Mouse (Mus musculus) T-helper 17 cell (primary cell): ENCODE measurements around the gene Akap13.

Experiments used
- in situ Hi-C, 2 experiments: fragments of 300-600 bp; cut with MboI, MseI; formaldehyde crosslinking; loops; 1 replicate in 1 of 2; 2 replicates in 1 of 2; pipeline ENCODE4 v1.15.1; 2025; ENCODE audit warnings: high pct_unique_total_duplicates in 2 of 2

Akap13 gene

DNA sequence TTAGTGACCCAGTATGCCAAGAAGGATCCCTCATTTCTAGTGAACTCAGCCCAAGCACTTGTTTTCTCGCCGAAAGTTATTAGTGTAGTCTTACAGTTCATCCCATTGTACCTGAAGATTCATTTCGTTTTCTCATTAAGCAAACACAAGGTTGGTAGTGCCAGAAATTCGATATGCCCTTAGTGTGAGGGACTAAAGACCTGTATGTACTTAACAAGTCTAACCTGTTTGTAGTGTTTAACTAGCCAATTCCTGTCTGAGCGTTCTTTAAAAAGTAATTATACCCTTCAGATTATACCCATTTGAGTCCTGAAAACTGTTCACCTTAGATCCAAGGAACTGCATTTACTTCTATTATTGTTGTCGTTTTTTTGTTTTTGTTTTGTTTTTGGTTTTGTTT, 130.1 kb downstream of the Akap13 start:
- in situ Hi-C loops: loop anchor here in 1 of 2 experiments (25.0 kb wide), 1 partner anchor 1998 kb away; no protein-coding TSS in a partner anchor

DNA sequence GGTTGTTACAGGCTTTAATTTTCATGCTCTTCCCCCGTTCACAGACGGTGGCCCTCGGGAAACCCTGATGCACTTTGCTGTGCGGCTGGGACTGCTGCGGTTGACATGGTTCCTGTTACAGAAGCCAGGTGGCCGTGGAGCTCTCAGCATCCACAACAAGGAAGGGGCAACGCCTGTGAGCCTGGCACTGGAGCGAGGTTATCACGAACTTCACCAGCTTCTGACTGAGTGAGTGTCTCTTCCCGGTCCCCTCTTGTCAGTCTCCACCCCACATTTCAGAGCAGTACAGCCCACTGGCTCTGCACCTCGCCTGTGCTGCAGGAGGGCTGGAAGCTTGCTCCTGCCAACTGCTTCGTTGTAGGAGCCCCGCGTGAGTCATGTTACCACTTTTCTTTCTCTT, 130.8 kb downstream of the Akap13 start:
- in situ Hi-C loops: loop anchor here in 1 of 2 experiments (25.0 kb wide), 1 partner anchor 1999 kb away; no protein-coding TSS in a partner anchor

DNA sequence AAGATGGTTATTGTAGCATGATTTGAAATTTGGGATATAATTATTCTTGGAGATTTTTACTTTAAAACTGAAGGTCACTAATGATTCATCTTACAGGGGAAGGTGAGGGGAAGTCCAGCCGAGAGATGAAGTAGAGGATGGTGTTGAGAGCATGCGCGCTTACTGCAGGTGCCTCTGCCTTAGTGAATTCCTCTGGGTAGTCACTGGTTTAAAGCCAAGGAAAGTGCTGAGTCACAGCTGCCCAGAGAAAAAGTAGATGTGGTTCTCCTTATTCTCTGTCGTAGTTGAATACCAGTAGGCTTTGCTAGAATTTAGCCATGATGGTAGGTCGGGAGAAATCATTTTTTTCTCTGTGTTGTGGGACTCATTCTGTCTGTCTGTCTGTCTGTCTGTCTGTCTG, 132.4 kb downstream of the Akap13 start:
- in situ Hi-C loops: loop anchor here in 1 of 2 experiments (25.0 kb wide), 1 partner anchor 2000 kb away; no protein-coding TSS in a partner anchor

DNA sequence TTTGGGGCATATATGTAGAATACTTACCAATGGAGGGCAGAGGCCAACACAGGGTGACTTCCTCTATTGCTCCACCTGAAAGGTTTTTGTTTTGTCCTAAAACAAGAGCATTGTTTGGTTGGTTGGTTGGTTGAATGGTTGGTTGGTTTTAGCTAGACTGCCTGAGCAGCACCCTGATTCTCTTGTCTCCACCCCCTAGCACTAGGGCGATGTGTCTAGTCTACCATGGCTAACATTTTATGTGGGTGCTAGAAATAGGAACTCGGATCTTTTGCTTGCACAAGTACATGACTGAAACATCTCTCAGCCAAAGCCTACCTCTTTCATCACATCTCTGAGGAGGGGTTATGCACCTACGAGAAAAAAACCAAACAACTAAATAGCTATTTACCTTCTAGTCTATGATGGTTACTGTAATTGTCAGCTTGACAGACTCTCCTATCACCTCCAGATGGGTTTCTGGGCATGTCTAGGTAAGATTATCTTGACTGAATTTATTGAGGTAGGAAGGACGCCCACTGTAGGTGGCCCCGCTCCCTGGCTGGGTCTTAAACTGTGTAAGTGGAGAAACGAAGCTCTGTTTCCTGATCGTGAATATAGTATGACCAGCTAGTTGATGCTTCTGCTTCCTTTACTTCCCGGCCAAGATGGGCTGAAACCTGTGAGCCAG, 134.1 kb downstream of the Akap13 start:
- in situ Hi-C loops: loop anchor here in 1 of 2 experiments (25.0 kb wide), 1 partner anchor 2002 kb away; no protein-coding TSS in a partner anchor

DNA sequence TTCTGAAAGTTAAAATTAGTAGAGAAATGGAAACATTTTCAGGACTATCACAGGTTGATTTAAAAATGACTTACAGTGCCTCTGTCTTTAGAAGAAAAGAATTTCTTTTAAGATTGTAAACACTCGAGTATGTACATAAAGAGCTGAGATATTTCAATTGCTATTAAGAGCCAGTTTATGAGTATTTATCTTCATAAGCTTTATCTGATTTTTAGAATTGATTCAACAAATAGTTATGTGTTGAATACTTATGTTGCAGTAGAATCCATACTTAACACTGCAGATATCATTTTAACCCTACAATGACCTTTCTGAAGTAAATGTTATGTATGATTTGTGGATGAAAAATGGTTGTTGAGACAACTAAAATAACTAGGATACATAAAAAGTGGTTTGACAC, 136.6 kb downstream of the Akap13 start:
- in situ Hi-C loops: loop anchor here in 1 of 2 experiments (25.0 kb wide), 1 partner anchor 2005 kb away; no protein-coding TSS in a partner anchor

DNA sequence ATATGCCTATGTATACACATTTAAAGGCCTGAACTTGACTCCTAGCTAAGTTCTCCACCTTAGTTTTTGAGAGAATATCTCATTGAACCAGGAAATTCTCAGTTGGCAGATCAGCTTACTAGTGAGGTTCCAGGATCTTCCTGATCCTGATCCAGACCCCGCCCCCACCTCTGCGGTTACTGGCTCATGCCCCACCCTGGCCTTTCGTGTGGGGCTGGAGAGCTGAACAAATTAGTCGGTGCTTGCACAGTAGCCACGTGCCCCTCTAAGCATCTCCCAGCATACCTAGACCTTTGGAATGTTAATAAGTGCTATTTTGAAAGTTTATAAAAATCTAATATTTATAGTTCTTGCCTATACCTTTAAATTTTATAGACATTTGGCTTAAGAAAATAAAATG, 139.5 kb downstream of the Akap13 start:
- in situ Hi-C loops: loop anchor here in 1 of 2 experiments (25.0 kb wide), 1 partner anchor 2008 kb away; no protein-coding TSS in a partner anchor

DNA sequence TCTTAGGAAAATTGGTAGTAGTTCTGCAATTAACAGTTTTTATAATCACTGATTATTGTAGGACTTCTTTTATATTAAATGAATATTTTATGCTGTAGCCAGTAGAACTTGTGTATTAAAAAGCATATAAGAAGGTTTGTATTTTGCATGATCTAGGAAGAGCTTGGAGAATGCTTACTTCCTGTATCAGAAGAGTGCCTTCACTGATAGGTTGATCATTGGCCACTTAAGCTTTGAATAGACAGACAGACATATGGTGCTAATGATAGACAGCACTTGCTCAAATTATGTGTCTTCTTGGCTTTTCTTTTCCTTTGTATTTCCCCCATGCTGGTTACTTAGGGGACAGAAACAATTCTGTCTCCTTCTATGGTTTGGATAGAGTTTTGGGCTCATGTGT, 139.9 kb downstream of the Akap13 start:
- in situ Hi-C loops: loop anchor here in 1 of 2 experiments (25.0 kb wide), 1 partner anchor 2008 kb away; no protein-coding TSS in a partner anchor

DNA sequence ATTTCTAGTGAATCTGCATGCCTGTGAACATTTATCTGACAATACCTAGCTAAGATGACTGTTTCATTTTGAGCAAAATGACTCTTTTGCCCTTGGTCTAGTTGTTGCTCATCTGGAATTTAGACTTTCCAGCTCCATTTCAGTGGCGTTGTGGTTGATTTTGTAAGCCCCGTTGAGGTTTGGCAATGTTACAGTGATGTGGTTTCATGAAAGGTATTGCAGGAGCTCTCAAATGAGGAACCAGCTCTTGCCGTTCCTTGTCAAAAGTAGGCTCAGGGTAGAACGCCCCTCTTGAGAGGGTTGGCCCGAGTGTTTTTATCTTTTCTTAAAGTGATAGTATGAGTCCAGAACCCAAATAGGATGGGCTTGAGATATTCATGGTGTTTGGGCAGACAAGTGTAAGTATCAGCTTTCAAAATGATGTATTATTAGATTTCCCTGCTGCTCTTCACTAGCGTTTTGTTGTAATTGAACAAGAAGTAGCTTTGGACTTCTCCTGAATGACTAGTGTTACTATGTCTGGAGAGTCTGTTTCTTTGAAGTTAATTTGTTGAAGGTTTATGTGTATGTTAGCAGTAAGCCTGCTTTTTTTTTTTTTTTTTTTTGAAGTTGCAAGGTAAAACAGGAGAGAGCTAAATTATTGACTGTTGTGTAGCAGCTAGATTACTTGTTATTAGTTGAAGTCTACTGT, 140.9 kb downstream of the Akap13 start:
- in situ Hi-C loops: loop anchor here in 1 of 2 experiments (25.0 kb wide), 1 partner anchor 2009 kb away; no protein-coding TSS in a partner anchor

DNA sequence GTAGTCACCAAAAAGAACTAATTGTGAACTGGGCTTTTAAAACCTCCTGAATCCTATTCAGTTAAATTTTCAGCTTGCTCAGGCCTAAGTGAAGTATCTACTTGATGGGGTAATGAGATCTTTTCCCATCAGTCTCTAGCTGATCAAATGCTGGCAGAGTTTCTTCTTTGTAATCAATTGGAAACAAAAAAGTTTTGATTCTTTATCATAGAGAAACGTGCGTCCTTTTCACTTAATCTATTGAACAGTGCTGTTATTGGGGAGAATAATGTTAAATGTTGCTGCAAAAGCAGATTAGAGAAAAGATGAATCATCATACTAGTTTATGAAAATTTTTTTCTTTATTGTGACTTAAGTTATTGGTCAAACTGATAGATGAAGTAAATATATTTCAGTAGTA, 142.5 kb downstream of the Akap13 start:
- in situ Hi-C loops: loop anchor here in 1 of 2 experiments (25.0 kb wide), 1 partner anchor 2011 kb away; no protein-coding TSS in a partner anchor

DNA sequence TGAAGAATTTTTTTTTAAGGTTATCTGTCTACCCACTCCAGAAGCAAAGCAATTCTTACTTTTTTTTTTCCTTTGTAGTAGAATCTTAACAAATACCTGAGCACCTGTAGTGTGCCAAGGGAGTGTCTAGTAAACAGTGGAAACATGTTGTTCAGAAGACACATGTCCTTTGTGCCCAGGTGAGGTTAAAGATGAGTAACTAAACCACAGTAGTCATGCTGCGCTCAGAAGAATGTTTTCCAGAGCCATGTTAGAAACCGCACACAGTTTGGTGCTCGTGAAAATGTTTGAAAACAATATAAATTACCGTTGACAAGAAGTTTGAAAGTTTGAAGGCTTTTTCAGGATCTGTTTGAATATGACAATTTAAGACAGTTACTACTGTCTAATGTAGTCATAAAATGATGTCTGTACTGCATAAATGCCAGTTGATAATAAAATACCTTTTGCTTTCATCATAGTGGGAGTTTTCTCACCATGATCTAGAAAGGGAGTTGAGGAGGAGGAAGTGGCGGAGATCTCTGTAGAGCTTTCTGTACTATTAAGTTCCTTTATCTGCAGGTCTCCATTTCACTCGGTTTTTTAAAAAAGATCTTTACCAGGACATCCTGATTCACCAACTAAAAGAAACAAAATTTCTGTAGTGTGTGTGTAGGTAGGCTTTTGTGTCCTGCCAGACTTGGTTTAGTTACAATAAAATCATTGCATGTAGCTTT, 145.2 kb downstream of the Akap13 start:
- in situ Hi-C loops: no loop called here

DNA sequence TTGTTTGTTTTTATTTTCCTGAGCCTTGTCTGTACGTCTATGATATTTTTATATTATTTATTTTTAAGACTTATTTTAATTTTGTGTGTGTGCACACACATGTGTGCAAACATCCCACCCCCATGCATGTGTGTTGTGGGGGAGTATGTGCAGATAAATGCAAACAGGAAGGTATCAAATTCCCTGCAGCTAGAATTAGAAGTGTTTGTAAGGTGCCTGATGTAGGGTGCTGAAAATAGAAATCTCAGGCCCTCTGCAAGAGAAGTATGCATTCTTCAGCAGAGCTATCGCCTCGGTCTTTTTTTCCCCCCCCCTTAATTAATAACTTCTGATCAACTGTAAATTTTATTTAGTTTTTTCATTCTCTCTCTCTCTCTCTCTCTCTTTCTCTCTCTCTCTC, 151.9 kb downstream of the Akap13 start:
- in situ Hi-C loops: no loop called here

DNA sequence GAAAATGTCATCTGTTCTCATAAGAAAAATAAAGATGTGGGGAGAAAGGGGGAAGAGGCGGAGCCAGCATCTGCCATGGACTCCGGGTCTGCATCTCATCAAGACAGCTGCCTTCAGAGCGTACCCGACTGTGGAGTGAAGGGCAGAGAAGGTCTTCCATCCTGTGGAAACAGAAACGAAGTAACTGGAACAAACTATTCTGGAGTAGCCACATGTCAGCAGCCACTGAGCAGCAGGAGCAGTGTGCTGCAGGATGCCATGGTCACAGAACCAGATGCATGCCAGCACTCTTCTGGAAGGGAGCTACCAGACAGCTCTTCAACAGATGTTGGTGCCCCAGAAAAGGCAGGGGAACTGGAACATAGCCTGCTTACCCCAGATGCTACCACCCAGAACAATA, 153.4 kb downstream of the Akap13 start:
- in situ Hi-C loops: no loop called here

DNA sequence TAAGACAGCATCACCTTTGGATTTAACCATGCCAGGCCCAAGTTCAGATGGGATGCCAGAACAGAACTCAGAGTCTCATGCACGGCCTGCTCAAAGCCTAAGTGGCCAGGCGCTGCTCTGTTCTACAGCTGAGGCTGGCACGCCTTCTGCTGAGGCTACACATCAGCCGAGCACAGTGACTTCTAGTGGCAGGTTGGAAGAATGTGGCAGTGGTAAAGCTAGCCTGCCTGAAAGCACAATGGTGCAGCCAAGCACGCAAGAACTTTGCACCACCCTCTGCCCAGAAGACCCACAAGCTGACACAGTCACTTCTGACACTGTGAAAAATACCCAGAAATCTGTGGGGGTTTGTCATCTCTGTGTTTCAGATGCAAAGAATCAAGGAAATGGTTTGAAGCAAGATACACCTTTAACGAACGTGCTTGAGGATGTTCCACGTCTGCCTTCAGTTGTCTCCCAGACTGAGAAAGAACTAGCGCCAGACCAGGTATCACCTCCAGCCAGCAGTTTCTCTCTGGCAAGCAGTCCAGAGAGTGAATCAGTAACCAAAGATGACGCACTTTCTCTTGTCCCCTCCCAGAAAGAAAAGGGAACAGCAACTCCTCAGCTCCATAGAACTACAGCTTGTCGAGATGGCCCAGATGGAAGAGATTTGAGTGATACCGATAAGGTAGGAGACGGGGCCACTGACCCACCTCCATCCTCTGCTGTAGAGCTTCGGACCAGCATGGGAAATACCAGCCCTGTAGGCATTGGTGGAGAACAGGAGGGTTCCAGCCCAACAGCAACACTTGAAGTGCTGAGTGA, 154.3 kb downstream of the Akap13 start:
- in situ Hi-C loops: loop anchor here (5.0 kb wide), 2 partner anchors 32 to 37 kb away; no protein-coding TSS in a partner anchor

DNA sequence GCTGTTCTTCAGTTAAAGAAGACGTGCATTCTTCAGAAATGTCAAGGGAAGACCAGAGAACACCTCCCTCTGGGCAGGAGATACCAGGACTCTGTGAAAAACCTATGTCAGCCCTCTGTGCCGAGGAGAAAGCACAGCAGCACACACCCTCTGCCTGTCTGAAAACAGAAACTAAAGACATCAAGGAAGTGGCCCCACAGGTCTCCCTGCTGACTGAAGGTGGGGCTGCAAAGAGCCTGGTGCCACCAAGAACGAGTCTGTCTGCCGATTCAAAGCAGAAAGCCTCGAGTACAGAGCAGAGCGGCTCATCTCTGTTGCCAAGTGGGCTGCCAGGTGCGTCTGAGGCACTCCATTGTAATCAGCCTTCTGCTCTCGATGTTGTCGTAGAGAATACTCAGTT, 155.1 kb downstream of the Akap13 start:
- in situ Hi-C loops: loop anchor here (5.0 kb wide), 2 partner anchors 33 to 38 kb away; no protein-coding TSS in a partner anchor

DNA sequence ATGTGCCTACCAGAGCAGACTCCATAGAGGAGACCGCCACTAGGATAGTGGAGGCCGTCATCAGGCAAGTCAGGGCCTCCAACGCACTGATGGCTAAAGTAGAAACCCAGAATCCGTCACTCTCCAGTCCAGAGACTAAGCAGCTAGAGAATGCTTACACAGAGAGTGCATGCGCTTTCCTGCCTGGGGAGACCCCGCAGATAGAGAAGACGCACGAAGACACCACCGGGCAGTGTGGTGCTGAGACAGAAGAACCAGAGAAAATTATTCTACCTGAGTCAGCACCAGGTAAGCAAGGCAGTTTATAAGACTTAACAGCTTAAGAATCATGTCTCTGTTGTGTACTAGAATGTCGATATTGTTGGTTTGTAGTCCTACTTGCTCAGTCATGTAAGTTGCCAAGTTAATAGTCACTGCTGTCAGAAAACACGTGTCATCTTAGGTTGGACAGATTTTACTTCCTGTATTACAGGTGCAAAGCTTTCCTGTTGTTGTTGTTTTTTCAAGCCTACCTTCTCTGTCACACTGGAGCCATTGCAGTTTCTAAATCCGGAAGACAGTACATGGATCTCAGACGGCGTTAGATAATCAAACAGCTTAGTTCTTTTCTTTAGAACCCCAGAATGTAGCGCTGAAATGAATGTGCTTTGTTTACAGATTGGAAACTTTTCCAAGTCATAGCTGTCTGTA, 156.1 kb downstream of the Akap13 start:
- in situ Hi-C loops: loop anchor here (5.0 kb wide), 2 partner anchors 34 to 39 kb away; no protein-coding TSS in a partner anchor

DNA sequence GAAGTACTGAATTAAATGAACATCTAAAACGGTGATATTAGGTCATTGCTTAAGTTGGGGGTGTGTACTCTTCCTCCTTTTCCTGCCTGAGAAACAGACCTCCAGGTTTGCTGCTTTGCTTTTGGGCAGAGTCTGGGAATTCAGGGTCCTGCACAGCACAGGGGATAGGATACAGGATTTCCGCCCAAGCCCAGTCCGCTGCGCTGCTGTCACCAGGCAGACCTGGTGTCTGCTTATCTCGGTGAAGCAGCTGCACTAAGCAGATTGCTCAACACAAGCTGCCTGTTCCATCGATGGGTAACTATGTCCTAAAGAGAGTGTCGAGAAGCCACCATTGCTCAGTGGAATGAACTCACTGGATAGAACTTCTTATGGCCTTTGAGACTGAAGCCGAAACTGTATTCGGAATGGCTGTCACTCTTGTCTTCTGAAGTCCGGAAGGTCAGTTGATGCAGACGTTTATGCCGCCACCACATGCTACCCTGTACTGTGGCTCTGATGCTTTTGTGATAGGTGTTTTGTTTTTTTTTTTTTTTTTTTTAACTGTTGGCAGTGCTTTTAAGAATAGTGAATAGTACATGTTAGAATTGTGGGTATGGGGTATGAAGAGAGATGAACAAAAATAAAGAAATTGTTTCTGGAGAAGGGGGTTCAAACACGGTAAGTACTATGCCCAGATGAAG, 156.8 kb downstream of the Akap13 start:
- in situ Hi-C loops: loop anchor here (5.0 kb wide), 2 partner anchors 35 to 40 kb away; no protein-coding TSS in a partner anchor

DNA sequence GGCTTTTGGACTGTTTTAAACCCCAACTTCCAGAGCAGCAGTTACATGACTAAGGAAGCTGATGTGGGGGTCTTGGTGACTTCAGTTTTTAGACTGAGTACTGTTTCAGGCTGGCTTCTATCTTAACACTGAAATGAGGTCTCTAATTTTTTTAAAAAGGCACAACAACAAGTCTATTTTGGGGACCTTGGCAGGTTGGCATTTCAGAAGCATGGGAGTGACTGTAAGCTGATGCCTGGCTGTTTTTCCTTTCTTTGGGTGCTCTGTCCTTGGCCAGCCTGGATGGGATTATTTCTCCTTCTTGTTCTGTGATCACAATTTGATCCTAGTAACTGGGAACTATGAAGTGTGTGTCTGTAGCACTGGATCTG, 157.3 kb downstream of the Akap13 start:
- in situ Hi-C loops: loop anchor here (5.0 kb wide), 2 partner anchors 35 to 40 kb away; no protein-coding TSS in a partner anchor

DNA sequence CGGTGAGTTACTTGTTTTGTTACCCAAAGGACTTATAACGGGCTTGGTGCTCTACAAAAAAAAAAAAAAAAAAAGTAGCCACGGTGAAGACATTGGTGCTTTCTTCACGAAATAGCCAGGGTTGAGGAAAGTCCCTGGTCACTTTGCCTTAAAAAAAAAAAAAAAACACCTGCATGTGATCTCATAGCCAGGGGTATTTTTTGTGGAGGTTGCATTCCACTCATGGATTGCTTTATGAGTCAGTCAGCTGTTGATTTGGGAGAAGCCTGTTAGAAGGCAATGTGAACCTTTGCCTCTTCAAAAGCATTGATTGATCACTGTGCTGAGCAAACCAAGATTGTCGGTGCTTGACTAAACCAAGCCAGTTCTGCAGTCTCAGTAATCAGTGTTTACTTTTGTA, 157.9 kb downstream of the Akap13 start:
- in situ Hi-C loops: loop anchor here (5.0 kb wide), 2 partner anchors 36 to 41 kb away; no protein-coding TSS in a partner anchor

DNA sequence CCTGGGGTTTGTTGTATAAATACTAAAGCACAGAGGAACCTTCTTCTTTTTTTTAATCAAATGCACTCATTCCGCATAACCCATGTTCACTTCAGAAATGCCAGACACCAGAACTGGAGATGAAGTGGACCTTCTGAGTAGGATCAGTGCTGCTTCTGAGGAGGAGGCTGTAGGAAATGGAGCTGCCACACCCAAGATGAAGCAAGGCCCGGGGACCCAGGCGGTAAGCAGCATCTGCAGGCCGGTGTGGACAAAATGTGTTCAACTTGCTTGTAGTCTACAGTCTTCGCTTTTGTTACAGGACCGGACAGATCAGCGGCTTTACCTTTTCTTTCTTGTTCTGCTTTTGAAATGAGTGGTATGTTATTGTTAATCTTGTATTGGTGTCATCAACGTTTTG, 159.5 kb downstream of the Akap13 start:
- in situ Hi-C loops: loop anchor here (5.0 kb wide), 2 partner anchors 38 to 43 kb away; no protein-coding TSS in a partner anchor
